Mouse (Mus musculus): Measurements from ENCODE around the gene Ube2k.

DNA sequence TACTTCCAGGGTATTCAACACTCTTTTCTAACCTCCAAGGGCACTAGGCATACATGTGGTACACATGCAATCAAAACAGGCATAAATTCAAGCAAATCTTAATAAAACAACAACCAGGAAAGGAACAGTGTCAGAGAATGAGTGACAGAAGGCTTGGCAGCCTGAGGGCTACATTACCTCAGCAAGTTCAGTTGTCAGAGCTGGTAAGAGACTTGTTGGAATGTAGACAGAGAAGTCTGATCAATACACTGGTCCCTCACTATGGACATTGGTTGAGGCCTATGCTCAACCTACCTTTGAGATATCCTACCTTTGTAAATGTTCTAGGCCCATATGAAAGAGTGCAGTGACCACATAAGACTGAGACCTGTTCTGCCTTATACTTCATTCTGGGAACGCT is 69.8 kb downstream of the Ube2k start:
- TF ChIP-seq POLR2A (IDR thresholded peaks at IDR 0.05; ENCODE audit: insufficient read length, low read depth) (no peak), POLR2AphosphoS2 (IDR thresholded peaks at IDR 0.05; ENCODE audit: insufficient read length, low read depth) (no peak)
